Mouse (Mus musculus) induced T-regulatory cell, adult 2 months (primary cell): ENCODE measurements around the gene Etl4.

ENCODE experiments used
- DNase-seq: peaks from one replicate; pipeline ENCODE4 v3.0.0-alpha.2; 2012; ENCODE audit warnings: low read depth

The Etl4 gene

GRCm38 (mm10) chr2:20710589-20710988, 801.0 kb downstream of the Etl4 start:
- no peak for DNase-seq

DNA sequence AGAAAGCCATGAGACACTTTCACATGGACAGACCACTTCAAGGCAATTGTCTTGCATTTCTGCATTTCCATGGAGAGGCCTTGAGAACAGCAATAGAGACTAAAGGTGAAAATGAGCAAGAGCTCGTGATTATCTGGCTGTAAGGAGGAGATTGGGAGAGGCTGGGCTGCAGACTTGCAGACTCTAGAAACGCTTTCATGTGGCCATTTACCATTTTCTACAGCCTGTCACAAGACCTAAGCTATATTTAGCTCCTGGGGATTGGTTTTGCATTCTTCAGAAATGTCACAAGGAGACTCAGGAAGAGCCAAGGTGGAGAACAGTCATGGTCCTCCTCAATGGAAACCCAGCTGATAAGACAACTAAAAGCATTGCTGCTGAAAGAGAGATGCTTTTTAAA, 801.4 kb downstream of the Etl4 start:
- DNase-seq = no peak

- no peak for DNase-seq
These were observed 809.5 kb downstream of the Etl4 start for GRCm38 (mm10) chr2:20719105-20719504.

DNA sequence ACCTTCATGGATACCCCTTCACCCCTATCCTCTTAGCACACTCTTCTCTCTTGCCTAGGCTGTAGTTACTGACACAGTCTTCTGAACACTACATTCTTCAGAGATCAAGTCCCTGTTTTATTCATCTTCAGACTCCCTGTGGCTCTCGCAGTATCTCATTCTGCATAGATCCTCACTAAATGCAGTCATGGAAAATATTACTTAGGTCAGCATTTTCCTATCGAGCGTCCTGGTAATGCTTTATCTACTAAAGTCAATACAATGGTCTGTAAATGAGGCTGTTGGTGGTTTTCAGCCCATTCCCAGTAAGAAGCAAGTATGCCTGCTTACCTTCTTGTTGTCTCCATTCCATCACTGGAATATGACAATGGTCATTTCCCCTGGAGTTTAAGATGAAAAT, 811.5 kb downstream of the Etl4 start:
- DNase-seq = no peak

GRCm38 (mm10) chr2:20722165-20722991, 812.8 kb downstream of the Etl4 start:
- no peak for DNase-seq

GRCm38 (mm10) chr2:20723990-20724745, 814.6 kb downstream of the Etl4 start:
- no peak for DNase-seq

DNA sequence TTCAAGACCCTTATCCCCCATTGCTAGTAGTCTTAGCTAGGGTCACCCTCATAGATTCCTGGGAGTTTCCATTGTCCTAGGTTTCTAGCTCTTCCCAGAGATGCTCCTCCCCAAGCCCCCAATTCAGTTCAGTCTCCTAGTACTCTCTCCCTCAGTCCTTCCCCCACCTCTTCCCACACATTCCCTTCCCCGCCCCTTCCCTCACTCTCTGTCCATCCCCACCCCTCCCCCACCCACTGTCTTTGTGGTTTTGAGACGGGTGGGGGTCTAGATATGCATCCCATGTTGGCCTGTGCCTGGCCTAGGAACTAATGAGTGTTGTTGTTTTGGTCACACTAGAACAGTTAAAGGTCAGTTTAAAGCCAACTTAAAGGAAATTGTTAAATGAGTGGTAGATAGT, 817.4 kb downstream of the Etl4 start:
- DNase-seq = no peak

DNA sequence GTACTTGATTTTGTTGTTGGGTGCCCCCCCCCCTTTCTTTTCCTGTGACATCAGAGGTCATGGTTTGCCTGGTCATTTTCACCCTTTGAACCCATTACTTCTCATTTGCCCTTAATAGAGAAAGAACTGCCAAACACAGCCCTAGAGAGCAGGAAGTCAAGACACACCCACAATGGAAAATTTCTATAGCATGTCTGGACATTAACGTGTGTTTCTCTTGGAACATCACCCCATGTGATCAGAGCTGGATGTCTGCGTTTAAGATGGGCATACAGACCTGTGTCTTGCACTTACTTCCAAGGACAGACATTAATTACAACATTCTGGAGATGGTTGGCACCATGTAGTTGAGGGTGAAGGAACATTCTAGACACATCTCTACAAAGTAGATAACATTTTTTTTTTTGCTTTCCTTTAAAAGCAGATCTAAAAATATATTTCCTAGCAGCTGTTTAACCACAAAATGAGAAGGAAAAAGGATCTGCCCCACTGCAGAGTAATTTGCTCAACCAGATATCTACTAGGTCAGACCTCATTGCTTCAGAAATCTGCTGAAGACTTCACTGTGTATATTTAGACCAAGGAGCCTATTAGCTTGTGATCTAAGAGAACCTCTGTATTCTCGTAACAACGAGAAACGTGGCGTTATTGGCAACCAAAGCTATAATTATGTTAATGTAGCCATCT, 818.3 kb downstream of the Etl4 start:
- no peak for DNase-seq

DNA sequence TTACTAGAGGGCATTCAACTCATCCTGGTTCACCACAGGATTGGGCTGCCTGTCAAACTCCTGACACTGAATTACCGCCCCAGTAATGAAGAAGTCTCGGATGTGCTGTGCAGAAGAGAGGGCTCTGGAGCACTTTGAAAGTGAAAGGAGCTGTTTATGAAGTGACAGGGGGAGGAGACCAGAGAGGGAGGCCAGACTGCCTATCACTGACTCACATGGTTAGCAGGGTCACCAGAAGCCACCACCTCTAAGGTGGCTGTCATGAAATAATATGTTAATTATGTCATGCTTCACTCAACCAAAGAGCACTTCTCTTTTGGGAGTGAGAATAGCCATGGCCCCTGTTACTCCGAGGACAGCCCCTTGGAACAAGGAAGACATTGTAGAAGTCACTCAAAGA, 825.9 kb downstream of the Etl4 start:
- no peak for DNase-seq

GRCm38 (mm10) chr2:20736324-20737015, 826.9 kb downstream of the Etl4 start:
- no peak for DNase-seq

GRCm38 (mm10) chr2:20737112-20737808, 827.7 kb downstream of the Etl4 start:
- DNase-seq = no peak

DNA sequence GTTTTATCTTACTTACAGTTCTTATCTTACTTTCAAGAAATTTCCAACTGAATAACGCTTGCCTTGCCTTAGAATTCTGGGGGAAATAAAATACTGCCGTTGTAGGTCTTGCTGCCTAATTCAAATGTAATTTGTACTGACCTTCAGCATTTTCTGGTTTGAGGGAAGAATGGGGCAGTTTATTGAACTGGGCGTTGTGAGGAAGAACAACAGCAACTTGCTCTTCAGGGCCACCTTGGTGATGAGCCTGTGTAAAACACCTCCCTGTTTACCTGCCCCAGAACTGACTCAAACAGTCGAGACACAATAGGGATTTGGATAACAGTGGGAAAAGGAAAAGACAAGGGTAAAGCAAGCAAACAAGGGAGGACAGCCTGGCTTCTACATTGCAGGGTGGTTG, 828.3 kb downstream of the Etl4 start:
- no peak for DNase-seq

- no peak for DNase-seq
These were observed 838.1 kb downstream of the Etl4 start for GRCm38 (mm10) chr2:20747723-20748122.

DNA sequence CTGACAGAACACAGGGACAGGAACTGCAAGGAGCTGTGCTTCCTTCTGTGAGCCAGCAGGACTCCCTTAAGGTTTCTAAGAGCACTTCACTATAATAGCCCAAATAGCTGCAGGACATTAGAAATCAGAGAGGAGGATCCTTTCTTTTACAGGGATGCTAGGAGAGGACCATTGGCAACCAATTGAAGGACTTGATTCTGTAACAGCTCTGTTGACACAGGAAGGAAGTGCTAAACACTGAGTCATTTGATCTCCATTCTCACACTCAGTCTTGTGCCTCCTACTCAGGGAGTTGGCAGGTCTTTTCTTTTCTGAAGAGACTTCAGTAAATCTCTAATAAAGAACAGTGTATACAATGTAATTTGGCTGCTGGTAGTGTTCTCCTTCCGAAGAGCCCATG, 838.9 kb downstream of the Etl4 start:
- no peak for DNase-seq

- no peak for DNase-seq
These were observed 840.1 kb downstream of the Etl4 start for GRCm38 (mm10) chr2:20749687-20750086.

DNA sequence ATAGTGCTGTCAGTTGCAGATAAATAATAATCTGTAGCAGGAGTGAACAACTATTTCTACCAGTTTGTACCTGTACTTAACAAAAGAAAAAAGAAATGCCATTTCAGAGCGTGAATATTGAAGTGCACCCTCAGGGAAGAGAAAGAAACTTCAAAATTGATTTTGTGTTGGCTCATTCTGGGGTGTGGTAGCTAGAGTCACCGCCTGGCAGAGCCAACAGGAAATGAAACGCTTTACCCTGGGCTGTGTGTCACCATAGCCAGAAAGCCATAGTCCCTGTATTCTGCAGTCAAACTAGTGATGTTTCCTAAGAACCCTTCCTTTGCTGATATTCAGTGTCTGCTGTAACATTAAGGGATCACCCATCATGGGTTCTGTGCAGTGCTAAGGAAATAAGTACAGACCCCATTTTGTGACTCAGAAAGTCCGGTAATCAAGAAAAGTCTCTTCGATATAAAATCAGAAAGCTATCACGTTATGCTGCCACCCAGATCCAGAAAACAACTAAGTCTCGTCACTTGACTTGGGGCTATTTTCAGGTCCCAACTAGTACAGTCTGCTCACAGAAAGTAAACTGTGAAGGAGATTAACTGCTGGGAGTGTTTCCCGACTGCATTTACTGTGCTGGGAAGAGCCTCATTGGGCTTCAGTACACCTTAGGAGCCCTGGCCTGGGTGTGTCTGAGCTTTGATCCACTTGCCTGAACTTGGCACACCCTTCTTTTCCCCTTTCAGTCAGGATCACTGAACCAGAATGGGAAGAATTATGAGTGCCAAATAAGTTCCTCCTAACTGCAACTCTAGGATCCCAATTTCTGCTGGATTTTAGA, 843.9 kb downstream of the Etl4 start:
- DNase-seq = no peak

GRCm38 (mm10) chr2:20756964-20757363, 847.4 kb downstream of the Etl4 start:
- DNase-seq = no peak

GRCm38 (mm10) chr2:20759045-20759662, 849.6 kb downstream of the Etl4 start:
- DNase-seq = no peak

DNA sequence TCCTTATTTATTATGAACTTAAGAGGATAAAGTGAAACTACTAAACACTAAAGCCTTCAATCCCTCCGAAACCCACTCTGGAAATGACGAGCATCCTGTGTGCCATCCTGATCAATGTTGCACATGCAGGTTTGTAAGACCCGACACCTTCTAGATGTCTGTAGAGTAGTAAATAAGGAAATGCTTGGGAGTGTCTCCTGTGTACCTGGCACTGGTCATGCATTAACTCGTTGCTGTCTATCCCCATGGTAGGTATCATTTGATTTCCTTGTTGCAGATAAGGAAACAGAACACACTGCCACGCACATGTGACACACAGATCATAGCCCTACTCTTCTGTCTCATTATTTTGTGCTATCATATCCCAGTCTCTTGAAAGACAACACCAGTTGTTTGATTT, 851.7 kb downstream of the Etl4 start:
- no peak for DNase-seq

DNA sequence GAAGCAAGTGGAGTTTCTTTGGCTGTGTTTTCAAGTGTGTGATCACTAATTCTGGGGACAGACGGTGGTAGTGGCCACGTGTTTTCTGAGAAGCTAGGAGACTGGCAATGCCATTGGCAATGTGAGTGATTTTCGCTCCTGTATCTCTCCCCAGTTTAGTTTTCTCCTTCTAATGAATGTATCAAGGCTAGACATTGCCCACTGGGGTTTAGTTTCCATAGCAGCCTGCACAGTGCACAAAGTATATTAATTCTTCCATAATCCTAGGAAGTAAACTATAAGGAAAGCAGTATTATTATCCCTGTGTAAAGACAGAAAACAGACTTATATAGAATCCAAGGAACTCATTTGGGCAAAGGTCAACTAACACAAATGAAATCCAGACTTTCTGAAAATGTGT, 852.2 kb downstream of the Etl4 start:
- no peak for DNase-seq
